Mouse (Mus musculus) embryonic fibroblast, embryonic 13.5 days (primary cell): Measurements from ENCODE around the gene Carhsp1. TPM values are rescaled to one million over a fixed set of nuclear protein-coding genes. Genes with fewer than 3 reads are reported as not detected.

ENCODE experiments used
- H3K27ac ChIP-seq: 2 replicates; pipeline ENCODE4 v1.5.1; 2012; ENCODE audit warnings: low read length, control low read depth, inconsistent platforms; ENCODE audit not compliant: insufficient read depth
- H3K4me1 ChIP-seq: 2 replicates; pipeline ENCODE4 v1.6.1; 2011; ENCODE audit warnings: low read length; ENCODE audit not compliant: control insufficient read depth, insufficient read depth
- H3K4me3 ChIP-seq: 2 replicates; pipeline ENCODE4 v1.5.1; 2011; ENCODE audit warnings: mild to moderate bottlenecking, control low read depth, low read length; ENCODE audit not compliant: insufficient read depth
- CTCF ChIP-seq: IDR thresholded peaks from 2 replicates; pipeline ENCODE4 v1.5.1; 2011; ENCODE audit warnings: mild to moderate bottlenecking, control low read depth, low read length, moderate library complexity, borderline replicate concordance; ENCODE audit not compliant: insufficient read depth
- POLR2A ChIP-seq: IDR thresholded peaks from 2 replicates; pipeline ENCODE4 v1.6.1; 2011; ENCODE audit warnings: low read depth, mild to moderate bottlenecking, control low read depth, low read length, moderate library complexity
- polyA plus RNA-seq: library from polyadenylated mRNA; stranded (reverse); fragments of >200 nt; gene quantifications from 2 replicates; pipeline ENCODE4 v1.2.4, GENCODE M21; 2011; ENCODE audit warnings: low read depth; ENCODE audit not compliant: missing spikeins, insufficient read length

Gene Carhsp1
- polyA plus RNA-seq, 1 experiment, result 61.1 TPM

- H3K4me1 ChIP-seq, result no peaks in the 10 kb centered on the region
- H3K4me3 ChIP-seq, result no peak overlapping the region
- TF ChIP-seq POLR2A, result no peak
- peak; percentile 67; the same call in 1 of the 2 replicates for TF ChIP-seq CTCF
- H3K27ac ChIP-seq, result no peak overlapping the region
Measured at GRCm38 (mm10) chr16:8676800-8677199, 4.8 kb upstream of the Carhsp1 start.

- Histone ChIP-seq H3K27ac (no peak overlapping the region), H3K4me3 (no peak overlapping the region), H3K4me1 (no peaks in the 10 kb centered on the region)
- no peak for TF ChIP-seq POLR2A
- TF ChIP-seq CTCF, result no peak
Measured at GRCm38 (mm10) chr16:8676228-8676627, 4.3 kb upstream of the Carhsp1 start.

- H3K27ac ChIP-seq, result no peak overlapping the region
- H3K4me1 ChIP-seq, result no peaks in the 10 kb centered on the region
- H3K4me3 ChIP-seq, result no peak overlapping the region
- no peak for TF ChIP-seq POLR2A
- TF ChIP-seq CTCF, result no peak
Measured at GRCm38 (mm10) chr16:8675559-8675958, 3.6 kb upstream of the Carhsp1 start.

- TF ChIP-seq CTCF, result peak; percentile 23; the same call in 1 of the 2 replicates
- no peak for TF ChIP-seq POLR2A
- H3K27ac ChIP-seq, result no peak overlapping the region
Measured at GRCm38 (mm10) chr16:8674165-8674564, 2.2 kb upstream of the Carhsp1 start.

GRCm38 (mm10) chr16:8673343-8673742 is 1.4 kb upstream of the Carhsp1 start:
- no peak overlapping the region for H3K27ac ChIP-seq
- no peak overlapping the region for H3K4me3 ChIP-seq
- TF ChIP-seq CTCF (no peak), POLR2A (no peak)
- peaks cover 10% of the 10 kb centered on the region; the same call in 1 of the 2 replicates for H3K4me1 ChIP-seq

More at GRCm38 (mm10) chr16:8674165-8674564, 2.2 kb upstream of the Carhsp1 start:
- Histone ChIP-seq H3K4me3 (no peak overlapping the region), H3K4me1 (peaks cover 6% of the 10 kb centered on the region; the same call in 1 of the 2 replicates)

- no peak for TF ChIP-seq CTCF
- no peak for TF ChIP-seq POLR2A
- no peak overlapping the region for H3K4me3 ChIP-seq
- H3K27ac ChIP-seq, result no peak overlapping the region
Measured at GRCm38 (mm10) chr16:8672811-8673210, 856 bp upstream of the Carhsp1 start.

GRCm38 (mm10) chr16:8672350-8672687 is 364 bp upstream of the Carhsp1 start:
- TF ChIP-seq POLR2A (no peak), CTCF (no peak)
- Histone ChIP-seq H3K27ac (no peak overlapping the region), H3K4me3 (peak overlapping the region; percentile 42; the same call in 1 of the 2 replicates), H3K4me1 (peaks cover 10% of the 10 kb centered on the region)

More at GRCm38 (mm10) chr16:8672811-8673210, 856 bp upstream of the Carhsp1 start:
- H3K4me1 ChIP-seq, result peaks cover 10% of the 10 kb centered on the region; the same call in 1 of the 2 replicates

GRCm38 (mm10) chr16:8670041-8671035 is 1.6 kb downstream of the Carhsp1 start:
- no peak for TF ChIP-seq CTCF
- TF ChIP-seq POLR2A, result no peak; the same call in 1 of the 2 replicates
- Histone ChIP-seq H3K4me3 (peak overlapping the region; percentile 75), H3K27ac (peak overlapping the region; percentile 50), H3K4me1 (peaks cover 23% of the 10 kb centered on the region)

- Histone ChIP-seq H3K4me1 (peaks cover 23% of the 10 kb centered on the region), H3K27ac (no peak overlapping the region), H3K4me3 (peak overlapping the region; percentile 75)
- TF ChIP-seq CTCF, result no peak
- no peak for TF ChIP-seq POLR2A
Measured at GRCm38 (mm10) chr16:8669432-8669831, 2.5 kb downstream of the Carhsp1 start.

- no peak for TF ChIP-seq CTCF
- TF ChIP-seq POLR2A, result no peak
- no peak overlapping the region for H3K4me3 ChIP-seq
- H3K4me1 ChIP-seq, result peaks cover 23% of the 10 kb centered on the region
- no peak overlapping the region for H3K27ac ChIP-seq
Measured at GRCm38 (mm10) chr16:8668386-8668785, 3.6 kb downstream of the Carhsp1 start.
